Mouse (Mus musculus) lung, embryonic 15.5 days (tissue): ENCODE data around the gene Car4. TPM values are rescaled to one million over a fixed set of nuclear protein-coding genes. Genes with fewer than 3 reads are reported as not detected.
A peak's percentile ranks its signal among the peaks of the same experiment; 100 is the strongest.

Experiments
- ATAC-seq: fragments of 200-750 bp; cut with Nextera tagmentation; 2 replicates; pipeline ENCODE4 v1.8.0; 2017; ENCODE audit warnings: moderate number of reproducible peaks, borderline replicate concordance; ENCODE audit not compliant: low FRiP score, low TSS enrichment; ENCODE audit errors: extremely low read depth
- H3K27ac ChIP-seq: fragments of 300-500 bp; sonication (generic); 2 replicates; pipeline ENCODE4 v1.5.1; 2015; ENCODE audit warnings: moderate library complexity, mild to moderate bottlenecking, inconsistent platforms
- H3K27me3 ChIP-seq: fragments of 300-500 bp; sonication (generic); 2 replicates; pipeline ENCODE4 v1.6.1; 2015; ENCODE audit warnings: inconsistent platforms
- H3K36me3 ChIP-seq: fragments of 300-500 bp; sonication (generic); 2 replicates; pipeline ENCODE4 v1.6.1; 2015; ENCODE audit warnings: inconsistent platforms
- H3K4me1 ChIP-seq: fragments of 300-500 bp; sonication (generic); 2 replicates; pipeline ENCODE4 v1.6.1; 2015; ENCODE audit warnings: inconsistent platforms
- H3K4me2 ChIP-seq: fragments of 300-500 bp; sonication (generic); 2 replicates; pipeline ENCODE4 v1.6.1; 2015; ENCODE audit warnings: inconsistent platforms, mild to moderate bottlenecking, moderate library complexity
- H3K4me3 ChIP-seq: fragments of 300-500 bp; sonication (generic); 2 replicates; pipeline ENCODE4 v1.5.1; 2015; ENCODE audit warnings: mild to moderate bottlenecking, inconsistent platforms
- H3K9ac ChIP-seq: fragments of 300-500 bp; sonication (generic); 2 replicates; pipeline ENCODE4 v1.6.1; 2015; ENCODE audit warnings: inconsistent platforms
- H3K9me3 ChIP-seq: fragments of 300-500 bp; sonication (generic); 2 replicates; pipeline ENCODE4 v1.6.1; 2016; ENCODE audit warnings: inconsistent platforms
- WGBS: fragments of 180-500 bp; shearing (Covaris S2); methylation state at CpG from one replicate; pipeline ENCODE4 v1.1.7; 2015; 5-methylcytosine and 5-hydroxymethylcytosine counted together
- polyA plus RNA-seq: library from polyadenylated mRNA; unstranded; fragments of >200 nt; fragmentation: Nextera tagmentation; extraction: Ambion mirVana; gene quantifications from 2 replicates; pipeline ENCODE4 v1.2.1, GENCODE M21; 2015

Car4 gene
- polyA plus RNA-seq, 1 experiment from 2014 or later, result 0.85 TPM

GRCm38 (mm10) chr11:84959181-84959580, 1.6 kb downstream of the Car4 start:
- no peak for ATAC-seq
- Histone ChIP-seq H3K27me3 (peaks cover 42% of the 10 kb centered on the region), H3K4me2 (no peak overlapping the region), H3K4me3 (no peak overlapping the region), H3K9me3 (no peaks in the 10 kb centered on the region), H3K36me3 (no peaks in the 10 kb centered on the region), H3K27ac (no peak overlapping the region), H3K9ac (no peak overlapping the region), H3K4me1 (peaks cover 22% of the 10 kb centered on the region)
- WGBS, result 44% methylated on average over 5 of the region's 5 CpGs

GRCm38 (mm10) chr11:84959701-84960181, 2.2 kb downstream of the Car4 start:
- Histone ChIP-seq H3K4me1 (peaks cover 22% of the 10 kb centered on the region), H3K9me3 (no peaks in the 10 kb centered on the region), H3K4me2 (no peak overlapping the region), H3K4me3 (no peak overlapping the region), H3K9ac (no peak overlapping the region), H3K36me3 (no peaks in the 10 kb centered on the region), H3K27ac (no peak overlapping the region), H3K27me3 (peaks cover 42% of the 10 kb centered on the region)
- 5% methylated on average over 9 of the region's 9 CpGs for WGBS
- no peak for ATAC-seq

GRCm38 (mm10) chr11:84960291-84960690, 2.7 kb downstream of the Car4 start:
- no peaks in the 10 kb centered on the region for H3K36me3 ChIP-seq
- peaks cover 22% of the 10 kb centered on the region for H3K4me1 ChIP-seq
- peaks cover 42% of the 10 kb centered on the region for H3K27me3 ChIP-seq
- H3K9me3 ChIP-seq, result no peaks in the 10 kb centered on the region
- no peak overlapping the region for H3K9ac ChIP-seq
- H3K4me2 ChIP-seq, result no peak overlapping the region
- no peak overlapping the region for H3K27ac ChIP-seq
- WGBS, result 31% methylated on average over 3 of the region's 3 CpGs
- H3K4me3 ChIP-seq, result no peak overlapping the region
- ATAC-seq, result no peak

GRCm38 (mm10) chr11:84960780-84961179, 3.2 kb downstream of the Car4 start:
- H3K36me3 ChIP-seq, result no peaks in the 10 kb centered on the region
- H3K27ac ChIP-seq, result no peak overlapping the region
- H3K9me3 ChIP-seq, result no peaks in the 10 kb centered on the region
- H3K4me3 ChIP-seq, result no peak overlapping the region
- no peak overlapping the region for H3K9ac ChIP-seq
- H3K4me2 ChIP-seq, result no peak overlapping the region
- 66% methylated on average over 6 of the region's 6 CpGs for WGBS
- H3K4me1 ChIP-seq, result peaks cover 22% of the 10 kb centered on the region
- ATAC-seq, result no peak
- peaks cover 40% of the 10 kb centered on the region for H3K27me3 ChIP-seq

GRCm38 (mm10) chr11:84961571-84961970, 4.0 kb downstream of the Car4 start:
- H3K4me1 ChIP-seq, result peaks cover 22% of the 10 kb centered on the region
- H3K36me3 ChIP-seq, result no peaks in the 10 kb centered on the region
- no peaks in the 10 kb centered on the region for H3K9me3 ChIP-seq
- ATAC-seq, result no peak
- 87% methylated on average over 4 of the region's 4 CpGs for WGBS
- no peak overlapping the region for H3K27ac ChIP-seq
- no peak overlapping the region for H3K4me2 ChIP-seq
- H3K9ac ChIP-seq, result no peak overlapping the region
- H3K27me3 ChIP-seq, result peaks cover 33% of the 10 kb centered on the region
- H3K4me3 ChIP-seq, result no peak overlapping the region

- Histone ChIP-seq H3K27ac (no peak overlapping the region), H3K36me3 (no peaks in the 10 kb centered on the region), H3K4me2 (no peak overlapping the region), H3K4me3 (no peak overlapping the region), H3K27me3 (peaks cover 23% of the 10 kb centered on the region), H3K9me3 (no peaks in the 10 kb centered on the region), H3K9ac (no peak overlapping the region), H3K4me1 (peaks cover 25% of the 10 kb centered on the region)
- 76% methylated on average over 4 of the region's 4 CpGs for WGBS
- ATAC-seq, result no peak
Observed at GRCm38 (mm10) chr11:84962536-84962935, 5.0 kb downstream of the Car4 start.

GRCm38 (mm10) chr11:84963556-84963955, 6.0 kb downstream of the Car4 start:
- H3K4me3 ChIP-seq, result no peak overlapping the region
- H3K4me1 ChIP-seq, result peaks cover 20% of the 10 kb centered on the region
- peaks cover 13% of the 10 kb centered on the region for H3K27me3 ChIP-seq
- no peak overlapping the region for H3K27ac ChIP-seq
- no peaks in the 10 kb centered on the region for H3K36me3 ChIP-seq
- no peak overlapping the region for H3K9ac ChIP-seq
- no peak overlapping the region for H3K4me2 ChIP-seq
- no peaks in the 10 kb centered on the region for H3K9me3 ChIP-seq
- no peak for ATAC-seq
- 63% methylated on average over 3 of the region's 3 CpGs for WGBS

GRCm38 (mm10) chr11:84966696-84967095, 9.1 kb downstream of the Car4 start:
- Histone ChIP-seq H3K27ac (no peak overlapping the region), H3K4me3 (no peak overlapping the region), H3K4me2 (no peak overlapping the region), H3K27me3 (no peaks in the 10 kb centered on the region), H3K4me1 (peaks cover 16% of the 10 kb centered on the region), H3K9me3 (no peaks in the 10 kb centered on the region), H3K9ac (no peak overlapping the region), H3K36me3 (no peaks in the 10 kb centered on the region)
- WGBS, result 67% methylated on average over 4 of the region's 4 CpGs
- ATAC-seq, result no peak

GRCm38 (mm10) chr11:84967113-84967512, 9.5 kb downstream of the Car4 start:
- H3K4me1 ChIP-seq, result peaks cover 16% of the 10 kb centered on the region
- no peaks in the 10 kb centered on the region for H3K27me3 ChIP-seq
- peak; percentile 21; the same call in 1 of the 2 replicates for ATAC-seq
- no peak overlapping the region for H3K9ac ChIP-seq
- H3K4me2 ChIP-seq, result no peak overlapping the region
- no peak overlapping the region for H3K27ac ChIP-seq
- no peak overlapping the region for H3K4me3 ChIP-seq
- no peaks in the 10 kb centered on the region for H3K9me3 ChIP-seq
- H3K36me3 ChIP-seq, result no peaks in the 10 kb centered on the region
- 29% methylated on average over 5 of the region's 5 CpGs for WGBS

- Histone ChIP-seq H3K27me3 (no peaks in the 10 kb centered on the region), H3K4me1 (peaks cover 16% of the 10 kb centered on the region), H3K4me2 (no peak overlapping the region), H3K9ac (no peak overlapping the region), H3K36me3 (no peaks in the 10 kb centered on the region), H3K9me3 (no peaks in the 10 kb centered on the region), H3K27ac (peak overlapping the region; percentile 53), H3K4me3 (no peak overlapping the region)
- ATAC-seq, result no peak
- 65% methylated on average over 4 of the region's 4 CpGs for WGBS
Observed at GRCm38 (mm10) chr11:84968309-84968708, 10.7 kb downstream of the Car4 start.

GRCm38 (mm10) chr11:84968775-84969174, 11.2 kb downstream of the Car4 start:
- Histone ChIP-seq H3K9me3 (no peaks in the 10 kb centered on the region), H3K9ac (no peak overlapping the region), H3K4me3 (no peak overlapping the region), H3K4me2 (no peak overlapping the region), H3K27me3 (no peaks in the 10 kb centered on the region), H3K36me3 (no peaks in the 10 kb centered on the region), H3K27ac (peak overlapping the region; percentile 25), H3K4me1 (peaks cover 16% of the 10 kb centered on the region)
- 28% methylated on average over 6 of the region's 6 CpGs for WGBS
- peak; percentile 56 for ATAC-seq

- no peak for ATAC-seq
- H3K4me1 ChIP-seq, result peaks cover 16% of the 10 kb centered on the region; the same call in 1 of the 2 replicates
- WGBS, result 53% methylated on average over 3 of the region's 3 CpGs
- H3K4me2 ChIP-seq, result no peak overlapping the region
- H3K27ac ChIP-seq, result no peak overlapping the region
- no peaks in the 10 kb centered on the region for H3K9me3 ChIP-seq
- H3K27me3 ChIP-seq, result no peaks in the 10 kb centered on the region
- no peak overlapping the region for H3K4me3 ChIP-seq
- no peaks in the 10 kb centered on the region for H3K36me3 ChIP-seq
- no peak overlapping the region for H3K9ac ChIP-seq
Observed at GRCm38 (mm10) chr11:84972067-84972466, 14.5 kb downstream of the Car4 start.

- Histone ChIP-seq H3K36me3 (no peaks in the 10 kb centered on the region), H3K4me1 (0 out of 2 replicates have a peak, but pooled peaks cover 8% of the 10 kb centered on the region), H3K4me3 (no peak overlapping the region), H3K4me2 (no peak overlapping the region), H3K27me3 (no peaks in the 10 kb centered on the region), H3K9me3 (no peaks in the 10 kb centered on the region), H3K27ac (no peak overlapping the region), H3K9ac (no peak overlapping the region)
- 53% methylated on average over 5 of the region's 5 CpGs for WGBS
- no peak for ATAC-seq
Observed at GRCm38 (mm10) chr11:84973661-84974060, 16.1 kb downstream of the Car4 start.
